Mouse (Mus musculus) ES-E14 (cell line): Measurements from ENCODE around the gene C8a. TPM values are rescaled to one million over a fixed set of nuclear protein-coding genes. Genes with fewer than 3 reads are reported as not detected.

Source experiments
- DNase-seq: peaks from one replicate; pipeline ENCODE4 v3.0.0-alpha.2; 2013; ENCODE audit warnings: low read depth, low spot score
- H3K27ac ChIP-seq: 2 replicates; pipeline ENCODE4 v1.5.1; 2012; ENCODE audit warnings: low read depth, mild to moderate bottlenecking, low read length, moderate library complexity, mixed read lengths; ENCODE audit not compliant: poor library complexity, insufficient read depth, severe bottlenecking
- H3K36me3 ChIP-seq: 2 replicates; pipeline ENCODE4 v1.6.1; 2012; ENCODE audit warnings: mild to moderate bottlenecking, low read length, moderate library complexity, mixed read lengths; ENCODE audit not compliant: control insufficient read depth, poor library complexity, insufficient read depth, severe bottlenecking
- H3K4me1 ChIP-seq, 2 experiments: fragments of 150-350 bp in 1 of 2; sonication (generic) in 1 of 2; 2 replicates each; pipeline ENCODE4 v1.6.1; 2012; ENCODE audit warnings: low read length in 2 of 2, mild to moderate bottlenecking in 1 of 2, mixed read lengths in 1 of 2; ENCODE audit not compliant: control insufficient read depth in 2 of 2, insufficient read depth in 2 of 2, poor library complexity in 1 of 2
- H3K4me3 ChIP-seq, 2 experiments: fragments of 150-350 bp in 1 of 2; sonication (generic) in 1 of 2; 2 replicates each; pipeline ENCODE4 v1.5.1; 2012; ENCODE audit warnings: low read length in 2 of 2, low read depth in 1 of 2, mild to moderate bottlenecking in 1 of 2, mixed read lengths in 1 of 2; ENCODE audit not compliant: insufficient read depth in 1 of 2, poor library complexity in 1 of 2, severe bottlenecking in 1 of 2
- H3K9ac ChIP-seq: 2 replicates; pipeline ENCODE4 v1.6.1; 2012; ENCODE audit warnings: low read depth, mild to moderate bottlenecking, low read length, mixed read lengths; ENCODE audit not compliant: poor library complexity, insufficient read depth, severe bottlenecking
- H3K9me3 ChIP-seq: fragments of 150-350 bp; sonication (generic); 2 replicates; pipeline ENCODE4 v1.6.1; 2012; ENCODE audit warnings: low read depth, mild to moderate bottlenecking, low read length; ENCODE audit not compliant: control insufficient read depth, insufficient read depth
- CHD2 ChIP-seq: IDR thresholded peaks from 2 replicates; pipeline ENCODE4 v1.6.1; 2014; ENCODE audit warnings: mild to moderate bottlenecking, low read depth, low read length, inconsistent platforms
- HCFC1 ChIP-seq: IDR thresholded peaks from 2 replicates; pipeline ENCODE4 v1.6.1; 2012; ENCODE audit warnings: low read length, inconsistent platforms, borderline replicate concordance; ENCODE audit not compliant: insufficient read depth
- MAFK ChIP-seq: IDR thresholded peaks from 2 replicates; pipeline ENCODE4 v1.6.1; 2014; ENCODE audit warnings: mild to moderate bottlenecking, low read depth, low read length, inconsistent platforms; ENCODE audit not compliant: insufficient read depth
- ZC3H11A ChIP-seq: IDR thresholded peaks from 2 replicates; pipeline ENCODE4 v1.6.1; 2012; ENCODE audit warnings: low read depth, mild to moderate bottlenecking, inconsistent platforms, low read length, borderline replicate concordance
- ZNF384 ChIP-seq: IDR thresholded peaks from 2 replicates; pipeline ENCODE4 v1.6.1; 2012; ENCODE audit warnings: low read depth, low read length, inconsistent platforms
- in situ Hi-C, 2 experiments: fragments of 600-800 bp; cut with MboI; formaldehyde crosslinking; loops; one replicate each; pipeline ENCODE4 v1.15.1; 2025; ENCODE audit warnings: low sequenced_read_pairs in 2 of 2, inconsistent platforms in 1 of 2; ENCODE audit not compliant: unreplicated experiment in 2 of 2
- total RNA-seq: library from RNA; depleted of rRNA; stranded (reverse); fragments of 300-350 nt; gene quantifications from 2 replicates; pipeline ENCODE4 v1.2.3, GENCODE M21; 2012; rRNA removed

Gene C8a
- total RNA-seq, 1 experiment, result 0.22 TPM

DNA sequence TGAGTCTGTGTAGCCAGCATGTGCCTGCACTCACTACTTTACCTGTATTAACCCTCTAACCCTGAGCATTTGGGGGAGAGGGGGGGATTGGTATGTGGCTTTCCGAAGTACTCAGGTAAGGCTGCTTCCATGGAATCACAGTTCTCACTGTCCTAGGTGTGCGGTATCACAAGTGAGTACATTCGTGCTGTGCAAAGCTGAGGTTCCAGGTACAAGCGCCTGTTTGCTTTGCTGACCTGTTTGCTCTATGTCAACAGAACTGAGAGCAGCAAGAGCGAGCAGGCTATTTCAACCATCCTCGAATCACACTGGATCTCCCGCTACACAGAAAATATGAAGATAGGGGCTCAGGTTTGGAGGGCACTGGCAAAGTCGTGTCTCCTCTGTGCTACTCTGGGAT is 110.1 kb downstream of the C8a start, which contains the start of gene C8b:
C8b (plus strand) TSS at position 253 of the 400 bp plus-strand sequence.
- Histone ChIP-seq H3K9me3 (no peaks in the 10 kb centered on the region), H3K4me1 (no peaks in the 10 kb centered on the region), H3K4me3 (no peak within 1 kb of the TSS), H3K27ac (no peak within 1 kb of the TSS), H3K36me3 (no peaks in the 10 kb centered on the region), H3K9ac (no peak within 1 kb of the TSS)
- TF ChIP-seq HCFC1 (no peak), ZNF384 (no peak), ZC3H11A (no peak), CHD2 (no peak), MAFK (no peak)
- no peak for DNase-seq
- in situ Hi-C loops, result no loop called here

Other genes with a start within 250 kb of the C8a start
- gene C8b, start 110.1 kb downstream of the C8a start, total RNA-seq, result 0.80 and 0.95 TPM in 2 replicates
- not detected in 2 replicates for gene Gm17662, start 19.1 kb downstream of the C8a start, total RNA-seq
- 0.05 and 0.09 TPM in 2 replicates for gene Fyb2, start 37.1 kb upstream of the C8a start, total RNA-seq
- gene Prkaa2, start 233.5 kb upstream of the C8a start, total RNA-seq, result 3.9 and 4.3 TPM in 2 replicates